Mouse (Mus musculus) cerebellum, adult 2 months (tissue): ENCODE measurements around the gene Kctd3.

Experiments used
- CTCF ChIP-seq: fragments of 200-500 bp; IDR thresholded peaks from 2 replicates; pipeline ENCODE4 v1.5.1; 2011; ENCODE audit warnings: low read depth, mild to moderate bottlenecking, control low read depth, low read length, moderate library complexity, borderline replicate concordance; ENCODE audit not compliant: insufficient read depth
- POLR2A ChIP-seq: fragments of 200-500 bp; IDR thresholded peaks from 2 replicates; pipeline ENCODE4 v1.6.1; 2011; ENCODE audit warnings: low read length, control low read depth, borderline replicate concordance; ENCODE audit not compliant: insufficient read depth

GRCm38 (mm10) chr1:189057425-189057824, 49.8 kb upstream of the Kctd3 start:
- TF ChIP-seq CTCF (0 out of 2 replicates have a peak, but pooled peaks have one; percentile 10), POLR2A (no peak)
